Mouse (Mus musculus): ENCODE results near the gene Cchcr1.

The Cchcr1 gene

DNA sequence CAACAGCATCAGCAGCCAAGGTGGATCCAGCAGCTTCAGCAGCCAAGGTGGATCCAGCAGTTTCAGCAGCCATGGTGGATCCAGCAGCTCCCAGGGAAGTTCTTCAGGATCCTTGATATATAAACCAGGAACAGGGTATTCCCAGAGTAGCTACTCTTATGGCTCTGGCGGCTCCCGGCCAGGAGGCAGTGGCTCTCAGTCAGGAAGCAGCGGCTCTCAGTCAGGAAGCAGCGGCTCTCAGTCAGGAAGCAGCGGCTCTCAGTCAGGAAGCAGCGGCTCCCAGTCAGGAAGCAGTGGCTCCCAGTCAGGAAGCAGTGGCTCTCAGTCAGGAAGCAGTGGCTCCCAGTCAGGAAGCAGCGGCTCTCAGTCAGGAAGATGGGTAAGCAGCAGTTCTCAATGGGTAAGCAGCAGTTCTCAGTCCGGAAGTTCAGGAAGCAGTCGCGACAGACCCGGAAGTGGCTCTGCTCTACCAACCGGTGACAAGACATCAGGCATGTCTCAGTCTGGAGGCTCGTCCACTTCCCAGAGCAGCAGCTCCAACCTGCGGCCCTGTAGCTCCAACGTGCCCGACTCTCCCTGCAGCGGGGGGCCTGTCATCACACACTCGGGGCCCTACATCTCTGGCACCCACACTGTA is 38.0 kb downstream of the Cchcr1 start:
- no peak for DNase-seq (ENCODE audit: low read depth, low spot score)

GRCm38 (mm10) chr17:35556186-35556765 is 39.4 kb downstream of the Cchcr1 start:
- no peak for DNase-seq (ENCODE audit: low read depth, low spot score)

DNA sequence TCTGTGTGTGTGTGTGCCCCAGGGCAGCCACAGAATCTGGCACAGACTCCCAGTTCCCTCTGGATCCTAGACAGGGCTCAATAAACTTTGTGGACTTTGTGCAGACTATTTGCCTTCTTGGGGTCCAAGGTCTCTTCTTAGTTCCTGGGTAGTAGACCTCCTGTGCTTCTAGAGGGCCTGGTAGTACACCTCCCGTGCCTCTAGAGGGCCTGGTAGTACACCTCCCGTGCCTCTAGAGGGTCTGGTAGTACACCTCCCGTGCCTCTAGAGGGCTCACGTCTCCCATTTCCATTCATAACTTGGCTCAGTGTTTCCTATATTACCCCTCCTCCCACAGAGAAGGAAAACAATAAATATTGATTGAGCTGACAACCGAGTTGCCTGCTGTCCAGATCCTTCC is 39.9 kb downstream of the Cchcr1 start:
- no peak for DNase-seq (ENCODE audit: low read depth, low spot score)

- DNase-seq (ENCODE audit: low read depth, low spot score), result no peak
These were observed 40.5 kb downstream of the Cchcr1 start for GRCm38 (mm10) chr17:35557351-35557750.

DNA sequence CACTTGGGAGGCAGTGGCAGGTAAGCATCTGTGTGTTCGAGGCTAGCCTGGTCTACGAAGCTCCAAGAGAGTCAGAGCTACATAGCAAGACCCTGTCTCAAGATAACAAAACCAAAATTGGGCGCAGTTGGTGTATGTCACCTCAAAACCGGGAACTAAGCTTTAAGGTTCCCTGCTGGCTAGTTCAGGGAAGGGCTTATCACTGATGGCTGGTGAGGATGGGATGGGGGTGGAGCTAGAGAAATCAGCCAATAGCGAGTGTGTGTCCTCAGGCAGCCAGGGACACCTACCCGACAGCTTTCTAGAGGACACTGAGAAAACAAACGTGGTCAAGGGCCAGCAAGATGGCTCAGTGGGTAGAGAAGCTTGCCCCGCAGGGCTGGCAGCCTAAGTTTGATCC is 41.3 kb downstream of the Cchcr1 start:
- no peak for DNase-seq (ENCODE audit: low read depth, low spot score)

DNA sequence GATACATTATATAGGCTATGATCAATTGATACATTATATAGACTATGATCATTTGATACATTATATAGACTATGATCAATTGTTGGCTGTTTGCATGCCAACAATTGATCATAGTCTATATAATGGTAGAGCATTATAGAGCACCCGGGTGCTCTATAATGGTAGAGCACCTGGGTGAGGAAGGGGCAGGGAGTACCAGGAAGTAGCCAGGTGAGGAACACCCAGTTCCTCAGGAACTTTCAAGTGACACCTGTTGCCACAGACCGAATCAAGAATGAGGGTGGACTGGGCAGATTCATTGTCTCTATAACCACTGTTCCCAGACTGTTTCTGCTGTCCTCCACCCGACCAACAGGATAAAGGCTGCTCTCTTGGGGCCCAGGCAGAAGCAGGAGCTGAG is 50.2 kb downstream of the Cchcr1 start, which contains the start of gene 2300002M23Rik:
2300002M23Rik (plus strand) TSS at position 301 of the 400 bp plus-strand sequence.
- DNase-seq (ENCODE audit: low read depth, low spot score), result no peak

DNA sequence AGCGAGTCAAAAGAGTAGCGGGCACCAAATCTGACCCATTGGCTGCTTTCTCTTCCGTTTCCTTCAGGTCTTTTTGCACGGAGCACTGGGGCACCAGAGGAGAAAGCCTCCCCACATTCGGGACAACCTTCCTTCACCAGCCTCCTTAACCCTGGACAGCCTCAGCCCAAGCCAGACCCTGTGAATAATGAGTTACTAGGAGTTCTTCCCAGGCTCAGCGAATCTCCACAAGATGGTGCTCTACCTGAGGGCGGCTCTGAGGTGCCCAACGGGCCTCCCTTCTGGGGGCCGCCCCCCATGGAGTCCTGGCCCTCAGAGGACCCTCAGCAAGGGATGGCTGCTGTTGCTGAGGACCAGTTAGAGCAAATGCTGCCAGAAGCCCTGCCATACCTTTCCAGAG is 50.9 kb downstream of the Cchcr1 start:
- DNase-seq (ENCODE audit: low read depth, low spot score), result no peak

- DNase-seq (ENCODE audit: low read depth, low spot score), result no peak
These were observed 52.4 kb downstream of the Cchcr1 start for GRCm38 (mm10) chr17:35569091-35569944.

- DNase-seq (ENCODE audit: low read depth, low spot score), result no peak
These were observed 53.9 kb downstream of the Cchcr1 start for GRCm38 (mm10) chr17:35570836-35571235.

- no peak for DNase-seq (ENCODE audit: low read depth, low spot score)
These were observed 54.6 kb downstream of the Cchcr1 start for GRCm38 (mm10) chr17:35571477-35571876.

GRCm38 (mm10) chr17:35578211-35578610 is 61.3 kb downstream of the Cchcr1 start:
- DNase-seq (ENCODE audit: low read depth, low spot score), result no peak
